Mouse (Mus musculus): ENCODE data around the gene Tec.

- TF ChIP-seq TAL1 (IDR thresholded peaks at IDR 0.05; ENCODE audit: low read length): no peak
- no peak for TF ChIP-seq GATA1 (IDR thresholded peaks at IDR 0.05; ENCODE audit: low read length)
Measured at GRCm38 (mm10) chr5:72888260-72888659, 20.0 kb upstream of the Tec start.

Measured in erythroblast, embryonic 14.5 days (primary cell).